Mouse (Mus musculus): ENCODE measurements around the gene Tmem181a.
A peak's percentile ranks its signal among the peaks of the same experiment; 100 is the strongest.
"Not testable (repeated sequence)": the region's sequence is repeated elsewhere in the genome, so short reads cannot be mapped to it uniquely, and the experiment has no call there.

Gene Tmem181a

GRCm38 (mm10) chr17:6306503-6306902 lies 49.8 kb downstream of the Tmem181a start:
- DNase-seq: not testable (repeated sequence)

- not testable (repeated sequence) for DNase-seq
These were observed 55.1 kb downstream of the Tmem181a start for GRCm38 (mm10) chr17:6311716-6312115.

- DNase-seq: peak in 1 of 2 experiments; percentile 10
These were observed 56.1 kb downstream of the Tmem181a start for GRCm38 (mm10) chr17:6312755-6313154.

GRCm38 (mm10) chr17:6314493-6314892 lies 57.8 kb downstream of the Tmem181a start:
- DNase-seq: not testable (repeated sequence)

GRCm38 (mm10) chr17:6315706-6316105 lies 59.0 kb downstream of the Tmem181a start:
- peak in 1 of 2 experiments; percentile 62 for DNase-seq

- peak; percentile 82 to 84 for DNase-seq
These were observed 59.9 kb downstream of the Tmem181a start for GRCm38 (mm10) chr17:6316379-6317126.

GRCm38 (mm10) chr17:6317339-6317985 lies 60.8 kb downstream of the Tmem181a start, which contains the start of gene Dynlt1a:
Dynlt1a (minus strand) TSS chr17:6317500.
- DNase-seq: peak; percentile 100

GRCm38 (mm10) chr17:6321081-6321777 lies 64.6 kb downstream of the Tmem181a start:
- not testable (repeated sequence) for DNase-seq

GRCm38 (mm10) chr17:6321778-6322101 lies 65.1 kb downstream of the Tmem181a start:
- DNase-seq: not testable (repeated sequence)

- DNase-seq: not testable (repeated sequence)
These were observed 68.4 kb downstream of the Tmem181a start for GRCm38 (mm10) chr17:6325021-6325420.

GRCm38 (mm10) chr17:6325543-6325942 lies 68.9 kb downstream of the Tmem181a start:
- not testable (repeated sequence) for DNase-seq

- DNase-seq: not testable (repeated sequence)
These were observed 70.9 kb downstream of the Tmem181a start for GRCm38 (mm10) chr17:6327554-6327953.

GRCm38 (mm10) chr17:6328997-6329396 lies 72.3 kb downstream of the Tmem181a start:
- DNase-seq: not testable (repeated sequence)

GRCm38 (mm10) chr17:6342606-6343294 lies 86.1 kb downstream of the Tmem181a start:
- DNase-seq: not testable (repeated sequence)

GRCm38 (mm10) chr17:6355256-6355655 lies 98.6 kb downstream of the Tmem181a start:
- DNase-seq: peak; percentile 36 to 63
